Mouse (Mus musculus): Measurements from ENCODE around the gene Kdm2a. TPM values are rescaled to one million over a fixed set of nuclear protein-coding genes. Genes with fewer than 3 reads are reported as not detected.
A peak's percentile ranks its signal among the peaks of the same experiment; 100 is the strongest.

Kdm2a gene
- total and polyA plus RNA-seq, 3 experiments: 17.3 to 51.9 (median 23.1) TPM

GRCm38 (mm10) chr19:4439161-4439801, 41.2 kb upstream of the Kdm2a start, which contains the start of gene Rhod:
Gene Rhod, minus strand, starts transcription at chr19:4439432.
- Histone ChIP-seq H3K9ac (ENCODE audit: insufficient read depth, low read depth) (peak within 1 kb of the TSS; percentile 68), H3K36me3 (replicated peaks in 1 of 2; ENCODE audit: control insufficient read depth in 1 of 2, insufficient read depth in 1 of 2, low read length in 1 of 2) (peaks cover 0 to 29% of the 10 kb centered on the region in 2 experiments), H3K4me2 (ENCODE audit: insufficient read depth, low read depth, poor library complexity, severe bottlenecking) (peak within 1 kb of the TSS; percentile 94), H3K9me3 (replicated peaks; ENCODE audit: low read length) (peaks cover 20% of the 10 kb centered on the region), H3K4me1 (ENCODE audit: control insufficient read depth in 1 of 2, insufficient read depth in 2 of 2) (peaks cover 10 to 38% of the 10 kb centered on the region in 2 experiments), H3K27ac (ENCODE audit: insufficient read depth, low read depth) (peak within 1 kb of the TSS; percentile 51; the same call in 1 of the 2 replicates), H3K27me3 (replicated peaks) (no peaks in the 10 kb centered on the region), H3K79me2 (replicated peaks; ENCODE audit: control insufficient read depth, extremely low read depth, insufficient read depth, poor library complexity, severe bottlenecking) (no peaks in the 10 kb centered on the region), H3K4me3 (replicated peaks in 1 of 3; ENCODE audit: low read depth in 2 of 3, low read length in 2 of 3, poor library complexity in 1 of 3) (peak within 1 kb of the TSS; percentile 73 to 89 (median 84))
- peak; percentile 33 for DNase-seq (ENCODE audit: extremely low read depth)
- dilution Hi-C loops (cut with MboI; ENCODE audit: extremely low pct_ligation_motif_present, extremely low pct_unique_long_range_greater_than_20kb, low sequenced_read_pairs): no loop called here
- in situ Hi-C loops (cut with MboI; ENCODE audit: low pct_ligation_motif_present, low pct_unique_long_range_greater_than_20kb, low sequenced_read_pairs): no loop called here
- TF ChIP-seq EP300 (IDR thresholded peaks at IDR 0.05; ENCODE audit: low read length) (no peak), BHLHE40 (IDR thresholded peaks at IDR 0.05; ENCODE audit: low read depth, low read length) (peak; percentile 15), ZKSCAN1 (IDR thresholded peaks at IDR 0.05; ENCODE audit: borderline replicate concordance, low read depth, low read length) (peak; percentile 68), CTCF (conservative IDR thresholded peaks at IDR 0.05 in 1 of 2, IDR thresholded peaks at IDR 0.05 in 1 of 2; ENCODE audit: low read depth in 2 of 2, low read length in 2 of 2) (0 out of 4 replicates have a peak, but pooled peaks of 1 of the 2 experiments have one; percentile 13), IRF4 (IDR thresholded peaks at IDR 0.05; ENCODE audit: low read depth, low read length) (peak; percentile 22; the same call in 1 of the 2 replicates), NELFE (IDR thresholded peaks at IDR 0.05; ENCODE audit: low read depth, low read length) (no peak), UBTF (IDR thresholded peaks at IDR 0.05; ENCODE audit: low read depth, low read length) (peak; percentile 51; the same call in 1 of the 2 replicates), MEF2A (IDR thresholded peaks at IDR 0.05; ENCODE audit: borderline replicate concordance, low read depth, low read length) (0 out of 2 replicates have a peak, but pooled peaks have one; percentile 2), POLR2A (IDR thresholded peaks at IDR 0.05; ENCODE audit: low read depth, low read length) (peak; percentile 33; the same call in 1 of the 2 replicates), ELF1 (IDR thresholded peaks at IDR 0.05; ENCODE audit: low read depth, low read length) (0 out of 2 replicates have a peak, but pooled peaks have one; percentile 5)

DNA sequence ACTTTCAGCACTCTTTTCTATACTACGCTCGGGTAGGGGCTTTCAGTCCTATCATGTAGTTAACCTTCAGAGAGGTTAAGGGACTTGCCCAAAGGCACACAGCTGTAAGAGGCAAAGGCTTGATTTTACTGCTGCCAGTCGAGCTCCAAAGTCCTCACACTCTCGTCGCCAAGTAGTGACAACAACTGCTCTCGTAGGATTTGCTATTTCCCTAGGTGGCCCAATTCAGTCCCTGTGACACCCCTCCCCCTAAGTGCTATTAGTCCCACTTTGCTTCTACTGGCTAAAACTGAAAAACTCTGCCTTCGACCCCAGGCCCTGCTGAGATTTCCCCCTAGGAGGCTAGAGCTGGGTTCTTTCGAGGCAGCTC, 40.7 kb upstream of the Kdm2a start:
- H3K9ac ChIP-seq (ENCODE audit: insufficient read depth, low read depth): peak overlapping the region; percentile 68; the same call in 1 of the 2 replicates
- DNase-seq (ENCODE audit: extremely low read depth): peak; percentile 53
- in situ Hi-C loops (cut with MboI; ENCODE audit: low pct_ligation_motif_present, low pct_unique_long_range_greater_than_20kb, low sequenced_read_pairs): no loop called here
- H3K36me3 ChIP-seq (replicated peaks in 1 of 2; ENCODE audit: control insufficient read depth in 1 of 2, insufficient read depth in 1 of 2, low read length in 1 of 2): peaks cover 0 to 26% of the 10 kb centered on the region in 2 experiments
- TF ChIP-seq IRF4 (IDR thresholded peaks at IDR 0.05; ENCODE audit: low read depth, low read length) (0 out of 2 replicates have a peak, but pooled peaks have one; percentile 9), MEF2A (IDR thresholded peaks at IDR 0.05; ENCODE audit: borderline replicate concordance, low read depth, low read length) (0 out of 2 replicates have a peak, but pooled peaks have one; percentile 10), TCF12 (IDR thresholded peaks at IDR 0.05; ENCODE audit: low read depth, low read length) (no peak; the same call in 1 of the 2 replicates), BHLHE40 (IDR thresholded peaks at IDR 0.05; ENCODE audit: low read depth, low read length) (0 out of 2 replicates have a peak, but pooled peaks have one; percentile 22), UBTF (IDR thresholded peaks at IDR 0.05; ENCODE audit: low read depth, low read length) (peak; percentile 36; the same call in 1 of the 2 replicates)
- no peaks in the 10 kb centered on the region for H3K79me2 ChIP-seq (replicated peaks; ENCODE audit: control insufficient read depth, extremely low read depth, insufficient read depth, poor library complexity, severe bottlenecking)
- H3K4me1 ChIP-seq (ENCODE audit: control insufficient read depth in 1 of 2, insufficient read depth in 2 of 2): peaks cover 10 to 38% of the 10 kb centered on the region in 2 experiments
- no peaks in the 10 kb centered on the region for H3K27me3 ChIP-seq (replicated peaks)
- peak overlapping the region; percentile 51; the same call in 1 of the 2 replicates for H3K27ac ChIP-seq (ENCODE audit: insufficient read depth, low read depth)
- peak overlapping the region; percentile 94 for H3K4me2 ChIP-seq (ENCODE audit: insufficient read depth, low read depth, poor library complexity, severe bottlenecking)
- H3K4me3 ChIP-seq (replicated peaks in 1 of 3; ENCODE audit: low read depth in 2 of 3, low read length in 2 of 3, poor library complexity in 1 of 3): peak overlapping the region; percentile 39 to 84 (median 73)
- H3K9me3 ChIP-seq (replicated peaks; ENCODE audit: low read length): peaks cover 20% of the 10 kb centered on the region
- dilution Hi-C loops (cut with MboI; ENCODE audit: extremely low pct_ligation_motif_present, extremely low pct_unique_long_range_greater_than_20kb, low sequenced_read_pairs): no loop called here
